Mouse (Mus musculus) liver, postnatal 0 days (tissue): ENCODE measurements around the gene Rag2.

Experiments
- CTCF ChIP-seq: sonication (generic); IDR thresholded peaks from 2 replicates; pipeline ENCODE4 v1.5.1; 2016; ENCODE audit warnings: antibody characterized with exemption, low read depth
- EP300 ChIP-seq: IDR thresholded peaks from 2 replicates; pipeline ENCODE4 v1.6.1; 2016; ENCODE audit warnings: antibody characterized with exemption, low read depth, mild to moderate bottlenecking

GRCm38 (mm10) chr2:101608232-101608894 lies 16.2 kb upstream of the Rag2 start:
- TF ChIP-seq CTCF, result no peak
- no peak for TF ChIP-seq EP300
